Mouse (Mus musculus) C2C12 (cell line): ENCODE data around the gene Spaca4.

Source experiments
- CEBPB ChIP-seq: IDR thresholded peaks from one replicate; pipeline ENCODE4 v1.6.1; 2011; ENCODE audit warnings: low read depth, mild to moderate bottlenecking, control low read depth, moderate library complexity
- CTCF ChIP-seq: IDR thresholded peaks from one replicate; pipeline ENCODE4 v1.5.1; 2011; ENCODE audit not compliant: control insufficient read depth, insufficient read depth, insufficient read length
- MAX ChIP-seq: IDR thresholded peaks from one replicate; pipeline ENCODE4 v1.6.1; 2011; ENCODE audit warnings: mild to moderate bottlenecking, control low read depth
- MYOD1 ChIP-seq: IDR thresholded peaks from one replicate; pipeline ENCODE4 v1.6.1; 2011; ENCODE audit warnings: low read depth; ENCODE audit not compliant: control insufficient read depth, insufficient read length
- MYOG ChIP-seq: IDR thresholded peaks from one replicate; pipeline ENCODE4 v1.6.1; 2011; ENCODE audit not compliant: control insufficient read depth, insufficient read length; ENCODE audit errors: extremely low read depth
- USF1 ChIP-seq: IDR thresholded peaks from one replicate; pipeline ENCODE4 v1.6.1; 2011; ENCODE audit warnings: low read depth, mild to moderate bottlenecking, control low read depth, moderate library complexity

DNA sequence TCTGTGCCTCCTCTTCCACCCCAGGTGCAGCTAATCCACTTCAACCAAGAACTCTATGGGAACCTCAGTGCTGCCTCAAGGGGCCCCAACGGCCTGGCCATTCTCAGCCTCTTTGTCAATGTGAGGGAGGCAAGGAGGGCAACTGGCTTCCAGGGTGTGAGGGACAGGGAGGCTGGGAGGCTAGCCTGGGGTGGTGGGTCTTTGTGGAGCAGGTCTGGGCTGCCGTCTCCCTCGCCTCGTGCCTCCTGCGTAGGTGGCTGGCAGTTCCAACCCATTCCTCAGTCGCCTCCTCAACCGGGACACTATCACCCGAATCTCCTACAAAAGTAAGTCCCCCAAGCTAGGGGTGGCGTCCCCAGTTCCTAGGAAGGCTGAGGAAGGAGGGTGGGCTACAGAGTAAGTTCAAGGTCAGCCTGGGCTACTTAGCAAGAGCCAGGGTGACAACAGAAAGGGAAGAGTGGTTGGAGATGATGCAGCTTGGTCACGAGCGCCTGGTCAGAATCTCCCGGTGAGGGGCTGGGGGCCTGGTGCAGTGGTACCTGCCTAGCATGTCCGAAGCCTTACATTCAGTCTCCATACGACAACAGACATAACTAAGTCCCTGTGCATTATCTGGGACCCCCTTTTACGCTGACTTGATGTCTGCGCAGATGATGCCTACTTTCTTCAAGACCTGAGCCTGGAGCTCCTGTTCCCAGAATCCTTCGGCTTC lies 22.6 kb downstream of the Spaca4 start:
- no peak for TF ChIP-seq CTCF
- TF ChIP-seq MYOD1, result no peak
- no peak for TF ChIP-seq USF1
- TF ChIP-seq MYOG, result no peak
- TF ChIP-seq MAX, result no peak
- no peak for TF ChIP-seq CEBPB
